Mouse (Mus musculus): ENCODE results near the gene Aqp1.

Aqp1 gene

DNA sequence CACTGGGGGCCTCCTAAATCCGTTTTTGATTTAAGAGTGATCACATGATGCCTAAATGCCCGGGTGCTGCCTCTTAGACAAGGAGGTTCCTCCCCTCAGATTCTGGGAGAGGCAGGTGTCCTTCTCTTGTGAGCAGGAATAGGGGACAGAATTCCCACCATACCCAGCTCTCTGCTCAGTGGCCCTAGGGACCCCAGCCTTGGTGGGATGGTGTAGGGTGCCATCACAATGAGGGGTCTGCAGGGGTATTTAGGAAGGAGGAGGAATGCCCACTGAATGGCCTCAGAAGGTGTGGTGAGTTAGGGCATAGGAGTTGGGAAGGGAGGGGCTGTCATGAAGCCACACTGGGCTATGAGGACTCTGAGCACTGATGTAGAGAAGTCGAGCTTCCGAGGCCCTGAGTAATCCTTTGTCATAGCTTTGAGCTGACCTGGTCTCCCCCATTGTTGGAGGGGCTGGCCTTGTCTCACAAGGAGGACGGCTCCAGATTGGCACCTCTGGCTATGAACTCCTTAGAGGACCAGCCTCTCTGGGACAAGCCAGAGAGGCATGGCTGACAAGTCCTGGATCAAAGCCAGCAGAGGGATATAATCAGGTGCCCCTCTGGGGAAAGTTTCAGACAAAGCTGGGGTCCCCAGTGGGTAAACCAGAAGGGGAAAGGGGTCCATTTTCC lies 4.0 kb upstream of the Aqp1 start:
- no peak for DNase-seq (ENCODE audit: low spot score in 2 of 2)

DNA sequence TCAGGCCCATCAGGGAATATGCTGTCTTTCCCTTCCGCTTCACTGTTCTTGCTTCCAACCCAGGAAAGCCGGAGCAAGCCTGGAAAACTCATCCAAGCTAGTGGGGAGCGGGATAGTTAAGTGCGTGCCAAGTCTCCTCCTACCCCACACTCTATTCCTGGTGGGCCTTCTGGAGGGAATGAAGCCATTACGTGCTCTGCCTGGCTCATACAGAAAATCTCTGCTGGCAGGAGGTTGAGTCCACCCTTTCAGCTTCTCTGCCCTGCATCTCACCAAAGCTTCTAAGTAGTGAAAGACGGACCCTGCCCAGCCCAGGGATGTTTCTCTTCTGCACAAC lies 3.5 kb upstream of the Aqp1 start:
- DNase-seq (ENCODE audit: low spot score in 2 of 2) = no peak

- DNase-seq (ENCODE audit: low spot score in 2 of 2) = no peak
Observed at GRCm38 (mm10) chr6:55337242-55337641, 1.0 kb downstream of the Aqp1 start.

GRCm38 (mm10) chr6:55338077-55338476 lies 1.8 kb downstream of the Aqp1 start:
- no peak for DNase-seq (ENCODE audit: low spot score in 2 of 2)

DNA sequence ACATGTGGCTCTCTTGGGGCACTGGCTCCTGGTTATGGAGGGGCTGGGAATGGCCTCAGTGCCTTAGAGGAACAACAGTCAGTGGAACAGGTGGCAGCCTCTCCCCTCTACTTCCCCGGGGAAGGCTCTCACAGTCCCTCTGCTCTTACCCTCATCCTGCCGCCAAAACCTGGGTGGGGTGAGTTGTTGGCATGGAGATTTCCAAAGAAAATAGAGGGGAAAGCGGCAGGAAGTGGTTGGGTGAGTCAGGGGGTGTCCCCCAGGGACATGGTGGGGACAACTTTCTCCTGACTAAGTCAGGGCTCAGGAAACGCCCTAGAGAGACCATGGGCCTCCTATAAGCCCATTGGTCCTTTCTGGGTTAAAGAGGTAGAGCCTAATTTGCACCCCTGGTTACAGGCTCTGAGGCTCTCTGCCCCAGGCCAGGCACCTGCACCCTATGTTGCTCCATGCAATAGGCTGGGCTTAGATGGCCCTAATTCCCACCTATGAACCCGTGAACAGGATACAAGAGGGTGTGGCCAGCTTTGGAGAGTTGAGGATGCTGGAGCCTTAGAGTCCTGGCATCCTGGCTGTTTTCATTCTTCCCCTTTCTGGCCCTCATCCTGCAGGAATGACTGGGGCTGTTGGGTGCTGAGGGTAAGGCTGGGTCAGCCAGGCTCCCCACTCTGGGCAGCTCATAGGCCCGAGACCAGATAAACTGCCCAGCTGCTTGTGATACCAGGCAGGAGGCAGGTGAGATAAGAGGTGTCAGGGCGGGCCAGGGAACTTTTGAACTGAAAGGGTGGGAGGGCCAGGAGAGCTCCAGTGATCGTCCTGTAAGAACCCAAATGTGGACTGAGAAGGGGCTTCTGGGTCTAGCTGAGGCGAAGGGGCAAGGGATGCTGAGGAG lies 2.9 kb downstream of the Aqp1 start:
- no peak for DNase-seq (ENCODE audit: low spot score in 2 of 2)

GRCm38 (mm10) chr6:55341688-55342087 lies 5.5 kb downstream of the Aqp1 start:
- no peak for DNase-seq (ENCODE audit: low spot score in 2 of 2)

DNA sequence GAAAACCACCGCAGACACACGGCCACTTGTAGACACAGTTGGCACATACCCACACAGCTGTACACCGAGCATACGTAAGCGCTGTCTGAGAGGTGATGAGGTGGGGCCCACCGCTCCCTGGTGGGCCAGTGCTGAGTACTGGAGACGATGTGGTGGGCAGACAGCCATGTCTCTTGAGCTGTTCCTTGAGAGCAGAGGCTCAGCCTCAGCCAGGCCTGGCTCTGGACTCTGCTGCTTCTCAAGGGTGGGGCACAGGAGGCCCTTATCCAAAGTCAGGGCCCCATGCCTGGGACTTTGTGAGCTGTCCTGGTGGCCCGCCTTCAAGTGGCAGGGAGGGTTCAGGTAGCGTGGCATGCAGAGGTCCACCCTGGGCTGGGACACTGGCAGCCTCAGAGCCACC lies 6.1 kb downstream of the Aqp1 start:
- no peak for DNase-seq (ENCODE audit: low spot score in 2 of 2)

- no peak for DNase-seq (ENCODE audit: low spot score in 2 of 2)
Observed at GRCm38 (mm10) chr6:55343446-55343845, 7.2 kb downstream of the Aqp1 start.

DNA sequence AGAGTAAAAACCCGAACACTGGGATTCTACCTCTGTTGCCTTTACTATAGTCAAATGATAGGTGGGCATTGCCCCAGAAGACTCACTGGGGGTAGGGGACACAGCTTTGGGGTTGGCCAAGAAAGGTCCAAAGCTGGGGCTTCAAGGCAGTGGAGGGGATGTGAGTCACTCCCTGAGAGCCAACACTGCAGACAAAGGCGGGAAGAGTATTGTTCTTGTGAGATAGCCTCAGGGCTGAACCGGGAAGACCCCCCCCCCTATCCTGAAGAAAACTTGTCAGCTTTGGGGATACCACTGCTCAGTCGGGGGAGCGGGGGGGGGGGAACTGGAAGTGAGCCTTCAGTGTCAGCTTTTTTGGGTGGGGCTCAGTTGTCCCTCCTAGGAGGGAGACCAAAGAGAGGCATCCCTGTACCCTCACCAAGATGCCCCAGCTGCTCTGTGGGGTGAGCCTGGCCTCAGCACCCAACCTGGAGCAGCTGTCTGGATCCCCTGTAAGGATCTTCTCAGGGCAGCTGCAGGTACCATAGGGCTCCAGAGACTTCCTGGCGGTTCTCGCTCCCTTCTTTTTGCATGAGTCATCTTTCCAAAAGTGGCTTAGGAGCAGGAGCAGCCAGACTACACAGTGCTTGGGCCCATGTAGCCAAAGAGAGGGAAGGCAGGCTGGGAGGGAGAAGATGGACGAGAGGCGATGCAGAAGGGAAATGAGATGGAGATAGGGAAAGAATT lies 8.2 kb downstream of the Aqp1 start:
- peak in 1 of 2 experiments; percentile 15 for DNase-seq (ENCODE audit: low spot score in 2 of 2)

DNA sequence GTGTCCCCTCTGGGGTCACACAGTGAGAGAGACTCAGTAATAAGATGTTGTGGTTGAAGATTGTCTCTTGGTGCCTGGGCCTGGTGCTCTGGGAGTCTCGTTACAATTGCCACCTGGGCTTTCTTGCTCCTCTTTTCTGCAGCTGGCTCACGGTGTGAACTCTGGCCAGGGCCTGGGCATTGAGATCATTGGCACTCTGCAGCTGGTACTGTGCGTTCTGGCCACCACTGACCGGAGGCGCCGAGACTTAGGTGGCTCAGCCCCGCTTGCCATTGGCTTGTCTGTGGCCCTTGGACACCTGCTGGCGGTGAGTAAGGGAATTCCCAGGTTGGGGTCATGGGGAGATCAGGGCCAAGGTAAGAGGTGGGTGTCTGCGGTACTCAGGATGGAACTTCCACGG lies 9.0 kb downstream of the Aqp1 start:
- no peak for DNase-seq (ENCODE audit: low spot score in 2 of 2)

GRCm38 (mm10) chr6:55346491-55346890 lies 10.3 kb downstream of the Aqp1 start:
- DNase-seq (ENCODE audit: low spot score in 2 of 2) = no peak

- no peak for DNase-seq (ENCODE audit: low spot score in 2 of 2)
Observed at GRCm38 (mm10) chr6:55347711-55348571, 11.7 kb downstream of the Aqp1 start.

DNA sequence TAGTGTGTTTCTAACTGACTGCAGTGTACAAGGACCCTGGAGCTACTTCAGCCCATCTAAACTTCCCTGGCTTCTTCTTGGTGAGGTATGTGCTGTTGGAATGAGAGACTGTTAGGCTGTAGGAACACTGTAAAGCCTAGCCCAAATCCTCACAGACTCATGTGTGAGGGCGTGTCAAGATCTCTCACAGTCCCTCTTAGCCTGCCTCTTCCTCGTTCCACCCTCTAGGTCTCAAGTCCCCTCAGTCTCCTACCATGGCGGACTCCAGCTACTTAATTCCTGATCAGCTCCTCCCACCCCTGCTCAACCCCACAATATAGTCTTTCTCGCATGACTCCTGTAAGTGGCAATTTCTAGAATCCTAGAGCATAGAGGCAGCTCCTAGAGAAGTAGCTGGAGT lies 13.0 kb downstream of the Aqp1 start:
- no peak for DNase-seq (ENCODE audit: low spot score in 2 of 2)

DNA sequence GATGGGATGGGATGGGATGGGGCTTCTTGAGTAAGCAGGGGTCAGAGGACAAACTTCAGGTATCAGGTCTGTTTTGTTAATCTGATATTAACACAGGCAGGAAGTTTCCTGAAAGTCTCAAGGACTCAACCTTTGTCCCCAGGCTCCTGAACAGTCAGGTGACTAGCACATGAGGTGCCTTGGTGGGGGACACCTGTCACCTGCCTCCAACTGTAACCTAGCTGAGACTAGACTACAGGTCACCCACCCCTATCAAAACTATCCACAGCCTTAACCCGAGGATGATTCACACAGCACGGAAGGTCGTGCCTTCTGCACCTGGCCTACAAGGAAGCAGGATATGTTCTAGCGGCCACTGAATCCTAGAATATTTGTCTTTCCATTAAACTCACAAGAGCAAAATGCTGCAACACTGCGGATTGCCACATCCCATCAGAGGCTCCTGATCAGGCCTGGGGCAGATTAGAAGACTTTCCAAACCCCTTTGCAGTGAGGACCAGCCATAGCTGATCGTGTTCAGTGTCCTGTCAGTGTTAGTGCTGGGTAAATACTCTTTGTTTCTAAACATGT lies 14.2 kb downstream of the Aqp1 start:
- DNase-seq (ENCODE audit: low spot score in 2 of 2) = no peak

- DNase-seq (ENCODE audit: low spot score in 2 of 2) = no peak
Observed at GRCm38 (mm10) chr6:55351712-55352111, 15.5 kb downstream of the Aqp1 start.

GRCm38 (mm10) chr6:55353711-55354445 lies 17.6 kb downstream of the Aqp1 start:
- no peak for DNase-seq (ENCODE audit: low spot score in 2 of 2)

- DNase-seq (ENCODE audit: low spot score in 2 of 2) = no peak
Observed at GRCm38 (mm10) chr6:55354456-55355117, 18.4 kb downstream of the Aqp1 start.

DNA sequence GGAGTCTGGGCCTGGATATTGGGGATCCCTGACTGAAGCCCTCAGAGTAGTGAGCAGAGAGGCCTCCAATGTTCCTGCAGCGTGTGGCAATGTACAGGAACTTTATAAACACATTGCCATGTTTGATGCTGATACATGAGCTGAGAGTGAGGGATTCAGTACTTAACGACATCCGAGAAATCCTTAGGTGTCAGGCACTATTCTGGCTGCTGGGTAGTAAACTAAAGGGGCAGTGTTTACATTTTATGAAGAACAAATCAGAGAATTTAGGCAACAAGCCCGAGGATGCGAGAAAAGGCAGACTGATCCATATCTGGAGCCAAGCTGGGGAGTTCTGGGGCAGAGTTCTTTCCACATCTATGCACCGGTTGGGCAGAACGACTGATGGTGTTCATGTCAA lies 19.3 kb downstream of the Aqp1 start:
- no peak for DNase-seq (ENCODE audit: low spot score in 2 of 2)

- no peak for DNase-seq (ENCODE audit: low spot score in 2 of 2)
Observed at GRCm38 (mm10) chr6:55356017-55356703, 19.9 kb downstream of the Aqp1 start.
